Mouse (Mus musculus): ENCODE measurements around the gene Deup1. TPM values are rescaled to one million over a fixed set of nuclear protein-coding genes. Genes with fewer than 3 reads are reported as not detected.

Gene Deup1
- under 1 TPM in 1 of 2 experiments, not detected in 1; 0.24 TPM for polyA plus RNA-seq (2017; shearing (Covaris generic))

GRCm38 (mm10) chr9:15627785-15628287, at the start of gene Deup1:
Gene Deup1 (minus strand): TSS chr9:15627933.
- ATAC-seq = no peak

DNA sequence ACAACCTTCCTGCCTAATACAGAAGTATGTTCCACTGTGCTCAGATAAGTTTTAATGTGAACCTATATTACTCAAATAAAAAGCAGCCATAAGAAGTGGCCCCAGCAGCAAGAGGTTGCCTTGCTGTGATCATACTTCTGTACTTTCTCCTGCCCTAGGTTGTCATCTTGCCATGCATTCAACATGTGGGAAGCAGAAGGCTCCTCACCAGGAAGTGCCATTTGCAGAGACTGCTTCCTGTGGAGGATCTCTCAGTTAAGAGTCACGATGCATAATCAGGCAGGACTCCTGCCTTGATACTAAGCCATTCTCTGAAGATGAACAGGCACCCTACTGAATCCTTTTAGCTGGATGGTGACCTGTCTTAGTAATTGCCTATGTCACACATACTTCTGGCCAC, 44.5 kb upstream of the Deup1 start:
- no peak for ATAC-seq

- no peak for ATAC-seq
Observed at GRCm38 (mm10) chr9:15670002-15670527, 42.3 kb upstream of the Deup1 start.

DNA sequence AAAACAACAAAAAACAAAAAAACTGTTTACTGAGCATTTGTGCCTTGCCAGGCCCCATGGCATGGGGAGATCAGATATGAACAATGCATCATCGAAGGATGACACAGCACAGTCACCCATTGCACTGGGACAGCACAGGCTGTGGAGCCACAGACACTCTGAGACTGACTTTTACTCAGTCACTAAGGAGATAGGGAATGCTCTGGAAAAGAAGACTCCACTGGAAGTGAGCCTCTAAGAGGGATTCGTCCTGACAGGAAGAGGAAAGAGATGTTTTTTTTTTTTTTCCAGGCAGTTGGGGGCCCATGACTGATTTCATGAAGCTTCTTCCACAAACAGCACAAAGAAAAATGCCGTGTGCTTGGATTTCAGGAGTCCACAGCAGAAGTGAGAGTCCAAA, 41.7 kb upstream of the Deup1 start:
- no peak for ATAC-seq

GRCm38 (mm10) chr9:15664606-15665005, 36.9 kb upstream of the Deup1 start:
- no peak for ATAC-seq

DNA sequence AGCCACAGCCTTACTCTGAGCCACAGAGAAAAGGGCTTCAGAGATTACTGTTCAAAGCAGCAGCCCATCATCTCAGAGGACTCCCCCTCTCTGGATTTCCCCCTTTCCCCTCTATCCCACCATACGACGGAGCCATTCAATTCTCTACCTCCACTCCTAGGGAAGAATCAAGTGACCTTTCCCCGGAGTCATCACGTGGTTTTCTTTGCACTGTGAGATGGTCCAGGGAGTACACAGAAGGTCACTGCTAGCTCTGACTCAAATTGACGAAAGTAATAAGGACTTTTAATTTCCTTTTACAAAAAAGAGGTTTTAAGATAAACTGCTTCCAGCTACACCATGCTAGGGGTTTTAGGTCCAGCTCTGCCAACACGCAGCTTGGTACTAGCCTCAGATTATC, 31.3 kb upstream of the Deup1 start:
- ATAC-seq = no peak

GRCm38 (mm10) chr9:15658236-15658785, 30.6 kb upstream of the Deup1 start:
- ATAC-seq = no peak

DNA sequence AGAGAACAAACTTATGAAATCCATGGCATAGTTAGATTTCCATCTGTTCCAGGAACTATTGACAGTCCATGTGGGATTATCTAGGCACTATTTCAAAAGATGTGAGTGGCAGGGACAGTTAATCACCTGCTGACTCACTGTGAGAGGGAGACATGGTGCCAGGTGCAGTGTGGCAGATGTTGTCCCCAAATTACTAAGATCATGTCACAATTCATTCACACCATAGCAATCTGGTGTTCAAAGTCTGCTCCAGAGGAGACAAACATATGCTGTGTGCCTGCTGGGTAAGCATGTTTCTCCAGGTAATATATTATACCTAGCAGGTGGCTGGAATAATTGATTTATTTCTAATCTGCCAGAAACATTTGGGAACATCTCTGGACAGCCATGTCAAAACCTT, 25.3 kb upstream of the Deup1 start:
- ATAC-seq = no peak

GRCm38 (mm10) chr9:15649977-15650376, 22.2 kb upstream of the Deup1 start:
- no peak for ATAC-seq

DNA sequence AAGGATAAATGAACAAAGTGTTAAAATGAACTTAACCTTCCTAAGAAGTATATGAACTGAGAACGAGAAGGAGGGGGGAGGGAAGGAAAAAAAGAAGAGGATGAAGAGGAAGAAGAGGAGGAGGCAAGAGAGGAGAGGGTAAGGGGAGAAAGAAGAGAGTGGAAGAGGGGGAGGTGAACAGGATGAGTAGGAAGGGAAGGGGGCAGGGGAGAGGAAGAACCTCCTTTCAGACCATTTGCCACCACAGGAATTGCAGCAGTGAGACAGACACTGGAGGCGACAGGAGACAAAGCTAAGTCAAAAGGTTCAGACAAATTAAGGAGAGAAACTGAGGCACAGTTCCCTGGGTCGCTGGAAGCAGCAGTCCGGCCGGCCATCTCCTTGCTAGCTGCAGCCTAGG, 349 bp downstream of the Deup1 start:
- ATAC-seq = no peak

DNA sequence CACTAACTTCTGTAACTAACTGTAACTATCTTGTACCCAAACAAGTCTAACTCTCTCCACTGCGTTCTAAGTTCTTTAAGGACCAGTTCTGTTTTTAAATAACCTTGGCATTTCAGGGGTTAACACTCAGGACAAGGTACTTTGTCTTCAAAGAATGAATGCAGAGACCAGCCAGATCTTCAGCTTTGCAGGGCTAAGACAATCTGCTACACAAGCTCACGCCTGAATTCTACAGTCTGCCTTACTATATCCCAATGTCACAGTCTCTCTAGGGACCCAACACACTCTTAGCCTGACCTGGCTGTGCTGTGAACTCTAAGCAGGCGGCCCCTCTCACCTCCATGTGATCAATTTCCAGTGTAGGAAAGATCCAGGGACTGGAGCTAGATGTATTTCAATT, 3.0 kb downstream of the Deup1 start:
- ATAC-seq = no peak

DNA sequence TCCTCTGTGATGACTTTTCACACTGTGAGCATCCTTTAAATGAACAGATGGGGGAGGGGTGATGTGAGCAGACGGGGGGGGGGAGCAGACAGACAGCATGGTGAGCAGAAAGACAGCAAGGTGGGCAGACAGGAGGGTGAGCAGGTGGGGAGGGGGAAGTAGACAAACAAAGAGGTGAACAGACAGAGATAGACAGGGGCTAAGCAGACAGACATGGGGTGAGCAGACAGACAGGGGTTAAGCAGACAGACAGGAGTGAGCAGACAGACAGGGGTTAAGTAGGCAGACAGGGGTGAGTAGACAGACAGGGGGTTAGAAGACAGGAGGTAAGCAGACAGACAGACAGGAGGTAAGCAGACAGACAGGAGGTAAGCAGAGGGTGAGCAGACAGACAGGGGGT, 8.0 kb downstream of the Deup1 start:
- no peak for ATAC-seq

DNA sequence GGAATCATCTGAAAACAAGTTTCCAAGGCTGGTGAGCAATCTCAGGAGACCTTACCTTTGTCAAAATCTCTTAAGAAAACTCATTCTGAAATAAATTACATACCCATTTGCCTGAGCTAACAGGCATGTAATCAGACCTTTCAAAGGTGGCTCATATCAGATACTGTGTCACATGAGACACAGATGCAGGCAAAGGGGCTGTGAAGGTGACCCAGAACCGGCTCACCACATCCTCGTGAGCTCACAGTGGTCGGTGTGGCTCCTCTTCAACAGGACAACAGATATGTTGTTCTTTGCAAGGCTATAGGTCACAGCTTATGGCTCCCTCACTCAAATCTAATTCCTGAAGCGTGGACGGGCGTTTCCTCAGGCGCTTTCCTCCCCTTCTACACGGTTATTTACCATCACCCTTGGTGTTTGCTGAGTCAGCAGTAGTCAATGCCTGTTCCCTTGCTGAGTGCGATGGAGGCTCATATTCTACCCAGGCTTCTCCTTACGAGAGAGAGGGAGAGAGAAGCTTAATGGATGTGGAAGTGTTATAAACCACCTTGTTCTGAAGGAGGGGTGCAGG, 8.6 kb downstream of the Deup1 start:
- ATAC-seq = no peak

- no peak for ATAC-seq
Observed at GRCm38 (mm10) chr9:15617061-15617460, 10.7 kb downstream of the Deup1 start.

GRCm38 (mm10) chr9:15616471-15616870, 11.3 kb downstream of the Deup1 start:
- ATAC-seq = no peak

DNA sequence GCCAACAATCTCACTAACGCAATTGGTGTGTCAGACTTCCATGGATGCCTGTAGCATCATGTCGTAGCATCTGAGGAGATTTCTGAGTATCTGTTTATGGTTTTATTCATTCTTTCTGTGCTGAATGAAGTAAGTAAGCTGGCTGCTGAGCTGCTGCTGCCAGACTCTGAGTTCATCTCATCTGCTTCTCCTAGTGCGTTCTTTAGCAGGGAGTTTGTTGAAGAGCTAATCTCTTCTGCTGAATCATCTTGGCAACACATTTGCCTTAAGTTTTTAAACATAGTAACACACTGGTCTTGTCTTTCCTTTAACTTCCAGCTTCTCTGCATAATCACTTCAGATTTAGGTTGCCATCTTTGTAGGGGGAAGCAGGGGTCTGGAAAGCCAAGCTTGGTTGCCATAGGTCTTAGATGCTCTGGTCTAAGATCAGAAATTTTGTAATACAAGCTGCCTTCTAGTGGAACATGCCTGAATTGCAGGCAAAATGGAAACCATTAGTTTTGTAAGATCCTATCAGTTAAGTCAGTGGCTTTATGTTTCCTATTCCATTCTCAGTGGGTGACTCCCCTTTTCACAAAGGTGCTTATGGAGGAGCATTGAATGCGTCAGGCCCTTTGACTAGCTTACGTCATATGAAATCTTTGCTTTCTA, 18.3 kb downstream of the Deup1 start:
- ATAC-seq = peak; percentile 40

DNA sequence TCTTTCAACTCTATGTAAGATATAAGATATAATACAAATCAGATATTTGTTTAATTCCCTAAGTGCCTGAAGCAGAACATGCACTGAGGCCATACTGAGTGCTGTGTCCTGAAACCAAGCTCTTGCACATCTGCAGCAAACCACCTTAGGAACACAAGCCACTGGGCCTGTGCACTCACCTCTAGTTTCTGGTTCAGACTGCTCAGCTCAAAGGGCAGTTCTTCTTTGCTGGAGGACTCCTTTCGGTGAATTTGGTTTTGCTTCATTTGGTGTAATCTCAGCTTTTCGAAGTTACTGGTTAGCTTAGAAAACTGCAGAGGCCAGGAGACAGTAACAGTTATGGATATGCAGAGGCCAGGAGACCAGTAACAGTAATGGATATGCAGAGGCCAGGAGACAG, 20.1 kb downstream of the Deup1 start:
- ATAC-seq = no peak

- ATAC-seq = no peak
Observed at GRCm38 (mm10) chr9:15603156-15603555, 24.6 kb downstream of the Deup1 start.

- no peak for ATAC-seq
Observed at GRCm38 (mm10) chr9:15600859-15601540, 26.7 kb downstream of the Deup1 start.

DNA sequence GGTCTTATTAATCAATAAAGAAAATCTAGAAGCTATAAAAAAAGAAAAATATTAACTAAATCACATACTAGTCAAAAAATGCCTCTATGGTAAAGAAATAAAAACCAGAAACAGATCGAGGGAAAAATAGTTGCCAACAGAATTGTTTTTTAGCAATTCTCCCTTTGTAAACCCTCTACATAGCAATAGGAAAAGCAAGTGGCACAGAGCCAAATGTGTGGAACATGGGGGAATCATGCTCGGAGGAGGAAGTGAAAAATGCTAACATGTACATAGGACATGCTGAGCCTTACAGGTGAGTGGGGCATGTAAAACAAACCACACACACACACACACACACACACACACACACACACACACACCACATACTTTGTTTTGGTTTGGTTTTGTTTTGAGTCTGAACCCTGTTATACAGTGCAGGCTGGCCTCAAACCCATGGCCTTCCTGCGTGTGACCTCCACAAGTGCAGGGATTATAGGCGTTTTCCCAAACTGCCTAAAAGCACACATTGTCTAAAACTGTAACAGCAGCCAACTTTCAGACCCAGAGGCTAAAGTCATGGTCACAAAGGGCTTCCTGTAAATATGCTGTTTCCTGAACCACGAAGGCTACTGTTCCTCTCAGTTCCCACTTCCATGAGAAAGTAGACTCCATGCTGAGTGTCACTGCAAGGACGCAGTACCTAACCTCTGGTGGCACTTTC, 27.4 kb downstream of the Deup1 start:
- no peak for ATAC-seq

DNA sequence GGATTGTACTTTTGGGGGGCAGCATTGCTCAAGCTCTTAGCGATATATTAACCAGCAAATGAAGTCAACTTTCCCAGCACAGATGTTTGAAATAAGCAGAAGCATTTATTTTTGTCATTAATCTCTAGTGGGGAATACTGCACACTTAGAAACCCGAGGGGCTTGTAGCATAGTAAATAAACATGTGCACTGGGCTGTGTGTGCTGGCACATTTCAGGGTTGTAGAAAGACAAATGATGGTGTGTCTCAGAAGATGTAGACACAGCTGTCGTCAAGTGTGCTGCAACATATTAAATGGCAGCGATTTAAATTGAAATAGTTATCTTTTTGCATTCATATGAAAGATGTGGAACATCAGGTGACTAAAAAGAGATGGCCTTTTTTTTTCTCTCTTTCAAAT, 31.1 kb downstream of the Deup1 start:
- no peak for ATAC-seq

DNA sequence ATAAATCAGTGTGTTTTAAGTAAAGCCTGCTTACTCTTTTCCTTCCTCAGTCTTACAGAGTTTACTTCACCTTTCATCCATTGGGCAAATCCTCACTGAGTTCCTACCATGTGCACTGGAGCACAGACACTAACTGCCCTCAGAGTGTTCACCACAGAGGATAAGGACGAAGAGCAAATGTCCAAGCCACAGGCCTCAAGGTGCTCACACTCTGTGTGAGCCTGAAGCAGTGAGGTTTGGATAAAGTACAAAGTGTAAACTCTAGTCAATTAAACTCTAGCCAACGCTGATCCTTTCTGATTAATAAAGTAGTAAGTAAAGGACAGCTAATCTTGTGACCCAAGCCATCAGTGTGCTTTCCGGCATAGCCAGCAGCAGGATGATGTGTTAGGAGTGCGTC, 33.6 kb downstream of the Deup1 start:
- no peak for ATAC-seq
